Mouse (Mus musculus) left cerebral cortex, adult 2 months (tissue): Measurements from ENCODE around the gene Hoxb3. TPM values are rescaled to one million over a fixed set of nuclear protein-coding genes. Genes with fewer than 3 reads are reported as not detected.

ENCODE experiments used
- DNase-seq, 2 experiments: peaks; one replicate each; pipeline ENCODE4 v3.0.0; 2021 to 2022; ENCODE audit warnings: low spot score in 2 of 2, mixed read lengths in 1 of 2; ENCODE audit errors: extremely low spot score in 1 of 2
- H3K27ac ChIP-seq: fragments of 200-600 bp; 2 replicates; pipeline ENCODE4 v1.8.1; 2022
- H3K4me3 ChIP-seq: fragments of 200-600 bp; 2 replicates; pipeline ENCODE4 v1.8.1; 2022
- CTCF ChIP-seq: fragments of 200-600 bp; IDR thresholded peaks from 2 replicates; pipeline ENCODE4 v1.8.1; 2022; ENCODE audit warnings: antibody characterized with exemption, mild to moderate bottlenecking, moderate library complexity
- intact Hi-C: fragments of 180-260 bp; cut with DNase I; formaldehyde crosslinking; loops from one replicate; pipeline ENCODE4 v1.15.1; 2025
- total RNA-seq, 2 experiments: library from RNA; stranded (reverse); gene quantifications; 2 replicates each; pipeline ENCODE4 v1.2.3; 2021

The Hoxb3 gene
- total RNA-seq, 2 experiments from 2014 or later, result not detected

DNA sequence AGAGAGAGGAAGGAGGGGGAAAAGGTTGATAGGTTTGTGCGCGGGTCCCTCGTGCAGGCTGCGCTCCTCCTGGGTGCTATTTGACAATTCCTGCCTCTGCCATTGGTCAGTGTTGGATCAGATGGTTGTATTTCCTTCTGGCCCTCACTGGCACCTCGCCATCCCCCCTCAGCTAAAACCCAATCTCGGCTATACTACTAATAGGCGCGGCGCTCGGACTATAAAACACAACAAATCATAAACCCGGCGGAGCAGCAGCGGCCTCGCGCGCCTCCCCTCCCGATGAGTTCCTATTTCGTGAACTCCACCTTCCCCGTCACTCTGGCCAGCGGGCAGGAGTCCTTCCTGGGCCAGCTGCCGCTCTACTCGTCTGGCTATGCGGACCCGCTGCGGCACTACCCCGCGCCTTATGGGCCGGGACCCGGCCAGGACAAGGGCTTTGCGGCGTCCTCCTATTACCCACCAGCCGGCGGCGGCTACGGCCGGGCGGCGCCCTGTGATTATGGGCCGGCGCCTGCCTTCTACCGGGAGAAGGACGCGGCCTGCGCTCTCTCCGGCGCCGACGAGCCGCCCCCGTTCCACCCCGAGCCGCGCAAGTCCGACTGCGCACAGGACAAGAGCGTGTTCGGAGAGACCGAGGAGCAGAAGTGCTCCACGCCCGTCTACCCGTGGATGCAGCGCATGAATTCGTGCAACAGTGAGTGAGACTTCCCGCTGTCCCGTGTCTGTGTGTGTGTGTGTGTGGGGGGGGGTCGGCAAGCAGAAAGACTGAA, 24.0 kb upstream of the Hoxb3 start:
- TF ChIP-seq CTCF, result no peak
- intact Hi-C loops, result no loop called here
- Histone ChIP-seq H3K4me3 (no peak overlapping the region), H3K27ac (no peak overlapping the region)
- DNase-seq, result no peak

DNA sequence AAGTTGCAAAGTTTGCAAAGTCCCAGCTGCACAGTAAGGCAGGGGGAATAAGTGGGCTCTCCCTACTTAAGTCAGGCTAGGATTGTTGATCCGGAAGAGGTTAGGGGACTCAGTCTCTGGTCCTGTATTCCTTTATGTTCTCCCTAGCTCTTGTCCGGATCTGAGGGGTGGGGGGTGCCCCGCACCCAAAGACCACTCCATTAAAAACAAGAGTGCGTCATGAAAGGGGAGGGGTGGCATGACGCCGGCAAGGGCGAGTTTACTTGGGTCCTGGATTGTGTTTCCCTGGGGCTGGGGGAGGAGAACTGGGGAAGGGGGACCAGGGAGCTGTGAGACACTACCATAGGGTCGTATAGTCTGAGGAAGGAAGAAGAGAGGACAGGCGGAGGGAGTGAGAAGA, 23.3 kb upstream of the Hoxb3 start:
- TF ChIP-seq CTCF, result no peak
- intact Hi-C loops, result no loop called here
- Histone ChIP-seq H3K4me3 (no peak overlapping the region), H3K27ac (no peak overlapping the region)
- DNase-seq, result no peak

DNA sequence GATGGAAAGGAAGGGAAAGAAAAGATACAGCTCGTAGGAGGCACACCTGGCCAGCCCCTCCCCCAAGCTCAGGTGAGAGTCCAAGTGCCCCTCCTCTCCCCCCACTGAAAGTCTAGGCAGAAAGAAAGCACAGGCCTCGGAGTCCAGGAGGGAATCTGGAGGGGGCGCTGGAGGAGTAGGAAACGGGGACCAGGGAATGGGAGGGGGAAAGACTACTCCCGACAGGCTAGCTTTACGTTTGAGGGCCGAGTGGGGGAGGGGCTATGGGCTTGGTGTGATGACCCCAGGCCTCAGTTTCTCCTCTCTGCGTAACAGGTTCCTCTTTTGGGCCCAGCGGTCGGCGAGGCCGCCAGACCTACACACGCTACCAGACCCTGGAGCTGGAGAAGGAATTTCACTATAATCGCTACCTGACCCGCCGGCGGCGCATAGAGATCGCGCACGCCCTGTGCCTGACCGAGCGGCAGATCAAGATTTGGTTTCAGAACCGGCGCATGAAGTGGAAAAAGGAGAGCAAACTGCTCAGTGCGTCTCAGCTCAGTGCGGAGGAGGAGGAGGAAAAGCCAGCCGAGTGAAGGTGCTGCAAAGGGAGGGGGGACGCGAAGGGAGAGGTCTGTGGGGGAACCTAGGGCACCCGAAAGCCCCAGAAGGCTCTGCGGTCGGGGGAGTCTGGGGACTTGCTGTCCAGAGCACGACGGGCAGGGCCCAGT, 22.6 kb upstream of the Hoxb3 start:
- DNase-seq, result no peak
- Histone ChIP-seq H3K4me3 (no peak overlapping the region), H3K27ac (no peak overlapping the region)
- no peak for TF ChIP-seq CTCF
- intact Hi-C loops, result no loop called here

DNA sequence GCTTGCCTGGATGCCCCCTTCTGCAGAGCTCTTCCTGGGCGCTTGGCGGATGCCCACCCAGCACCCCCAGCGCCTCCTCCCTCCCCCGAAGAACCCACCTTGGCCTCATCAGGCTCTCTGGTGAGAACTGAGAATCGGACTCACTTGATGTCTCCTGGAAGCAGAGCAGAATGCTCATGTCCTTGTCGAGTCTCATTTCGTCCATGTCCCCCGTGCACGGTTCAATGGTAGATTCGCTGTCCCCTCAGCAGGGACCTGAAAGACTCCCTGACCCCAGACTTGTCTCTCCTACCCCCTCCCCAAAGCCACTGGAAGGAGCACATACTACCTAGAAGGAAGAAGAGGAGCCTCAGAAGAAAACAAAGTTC, 22.1 kb upstream of the Hoxb3 start:
- no peak overlapping the region for H3K4me3 ChIP-seq
- no peak overlapping the region for H3K27ac ChIP-seq
- intact Hi-C loops, result no loop called here
- no peak for TF ChIP-seq CTCF
- DNase-seq, result no peak

DNA sequence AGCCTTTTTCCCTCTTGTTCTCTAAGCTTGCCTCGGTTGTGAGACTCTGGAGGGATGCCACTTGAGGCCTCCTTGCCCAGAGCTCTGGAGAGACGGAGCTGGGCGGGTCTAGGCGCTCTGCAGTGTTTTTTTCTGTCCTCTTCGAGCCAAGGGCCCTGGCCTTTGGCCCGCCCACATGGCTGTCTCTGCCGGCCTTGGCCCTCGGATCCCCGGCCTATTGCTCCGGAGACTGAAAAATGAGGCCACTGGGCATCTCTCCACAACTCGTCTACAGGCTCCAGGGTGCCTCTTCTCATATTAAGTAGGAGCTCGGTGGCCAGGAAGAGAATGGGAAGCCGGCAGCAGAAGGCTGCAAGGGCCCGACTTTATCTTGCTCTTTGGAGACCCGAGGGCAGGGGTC, 21.3 kb upstream of the Hoxb3 start:
- intact Hi-C loops, result no loop called here
- no peak overlapping the region for H3K4me3 ChIP-seq
- no peak for TF ChIP-seq CTCF
- H3K27ac ChIP-seq, result no peak overlapping the region
- DNase-seq, result peak in 1 of 2 experiments; percentile 55

DNA sequence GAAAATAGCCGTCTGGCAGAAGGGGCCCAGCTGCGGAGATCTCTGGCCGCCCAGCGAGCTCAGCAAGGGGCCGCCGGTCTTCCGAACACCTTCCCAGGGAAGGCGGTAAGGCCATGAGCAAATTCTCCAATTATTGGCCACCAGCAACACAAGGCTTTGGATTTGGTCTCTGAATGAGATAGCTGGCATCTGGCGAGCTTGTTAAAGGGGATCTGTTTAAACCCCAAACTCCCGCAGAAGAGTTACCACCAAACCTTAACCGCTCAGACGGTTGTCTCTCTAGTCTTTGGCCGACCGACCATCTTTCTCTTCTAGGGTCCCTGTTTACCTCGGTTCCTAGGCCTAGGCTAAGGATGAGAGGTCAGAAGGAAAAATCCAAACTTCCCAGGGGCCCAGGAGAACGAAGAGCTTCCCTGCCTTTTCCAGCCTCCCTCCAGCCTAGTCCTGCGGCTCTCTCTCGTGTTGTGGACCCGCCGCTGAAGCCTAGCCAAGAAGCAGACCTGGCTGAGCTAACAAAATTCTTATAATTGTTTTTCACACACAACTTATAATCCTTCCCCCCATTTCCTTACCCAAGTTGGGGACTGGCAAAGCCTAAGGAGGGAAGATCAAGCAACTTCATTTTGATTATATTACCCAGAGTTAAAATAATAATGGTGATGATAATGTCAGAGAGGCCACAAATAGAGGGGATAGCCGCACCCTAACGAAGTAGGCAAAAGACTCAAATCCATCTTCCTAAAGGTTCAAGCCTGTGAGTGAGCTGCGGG, 20.6 kb upstream of the Hoxb3 start:
- no peak overlapping the region for H3K27ac ChIP-seq
- H3K4me3 ChIP-seq, result no peak overlapping the region
- TF ChIP-seq CTCF, result no peak
- intact Hi-C loops, result no loop called here
- DNase-seq, result no peak

DNA sequence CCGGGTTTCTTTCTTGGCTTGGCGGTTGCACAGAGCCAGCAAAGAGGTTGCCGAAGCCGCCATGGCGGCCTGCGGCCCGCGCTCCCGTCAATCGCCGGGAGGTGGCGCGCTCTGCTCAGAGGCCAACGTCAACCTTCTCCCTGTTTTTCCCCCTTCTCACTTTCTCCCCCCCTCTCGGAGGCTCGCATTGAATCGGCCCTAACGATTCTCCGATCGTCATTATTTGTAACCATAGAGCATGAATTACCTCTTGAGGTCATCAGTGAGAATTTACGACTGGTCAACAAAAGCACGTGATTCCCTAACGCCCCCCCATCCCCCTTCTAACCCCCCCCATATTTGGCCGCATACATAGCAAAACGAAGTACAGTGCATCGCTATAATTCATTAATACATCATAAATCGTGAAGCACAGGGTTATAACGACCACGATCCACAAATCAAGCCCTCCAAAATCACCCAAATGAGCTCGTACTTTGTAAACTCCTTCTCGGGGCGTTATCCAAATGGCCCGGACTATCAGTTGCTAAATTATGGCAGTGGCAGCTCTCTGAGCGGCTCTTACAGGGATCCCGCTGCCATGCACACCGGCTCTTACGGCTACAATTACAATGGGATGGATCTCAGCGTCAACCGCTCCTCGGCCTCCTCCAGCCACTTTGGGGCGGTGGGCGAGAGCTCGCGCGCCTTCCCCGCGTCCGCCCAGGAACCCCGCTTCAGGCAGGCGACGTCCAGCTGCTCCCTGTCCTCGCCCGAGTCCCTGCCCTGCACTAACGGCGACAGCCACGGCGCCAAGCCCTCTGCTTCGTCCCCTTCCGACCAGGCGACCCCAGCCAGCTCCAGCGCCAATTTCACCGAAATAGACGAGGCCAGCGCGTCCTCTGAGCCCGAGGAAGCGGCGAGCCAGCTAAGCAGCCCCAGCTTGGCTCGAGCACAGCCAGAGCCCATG, 19.7 kb upstream of the Hoxb3 start, which contains the start of gene Hoxb5:
Gene Hoxb5 (plus strand): TSS at position 186 of the 949 bp plus-strand sequence.
- peak; percentile 51 for TF ChIP-seq CTCF
- peak in 1 of 2 experiments; percentile 33 for DNase-seq
- Histone ChIP-seq H3K27ac (no peak within 1 kb of the TSS), H3K4me3 (no peak within 1 kb of the TSS)
- intact Hi-C loops, result no loop called here

DNA sequence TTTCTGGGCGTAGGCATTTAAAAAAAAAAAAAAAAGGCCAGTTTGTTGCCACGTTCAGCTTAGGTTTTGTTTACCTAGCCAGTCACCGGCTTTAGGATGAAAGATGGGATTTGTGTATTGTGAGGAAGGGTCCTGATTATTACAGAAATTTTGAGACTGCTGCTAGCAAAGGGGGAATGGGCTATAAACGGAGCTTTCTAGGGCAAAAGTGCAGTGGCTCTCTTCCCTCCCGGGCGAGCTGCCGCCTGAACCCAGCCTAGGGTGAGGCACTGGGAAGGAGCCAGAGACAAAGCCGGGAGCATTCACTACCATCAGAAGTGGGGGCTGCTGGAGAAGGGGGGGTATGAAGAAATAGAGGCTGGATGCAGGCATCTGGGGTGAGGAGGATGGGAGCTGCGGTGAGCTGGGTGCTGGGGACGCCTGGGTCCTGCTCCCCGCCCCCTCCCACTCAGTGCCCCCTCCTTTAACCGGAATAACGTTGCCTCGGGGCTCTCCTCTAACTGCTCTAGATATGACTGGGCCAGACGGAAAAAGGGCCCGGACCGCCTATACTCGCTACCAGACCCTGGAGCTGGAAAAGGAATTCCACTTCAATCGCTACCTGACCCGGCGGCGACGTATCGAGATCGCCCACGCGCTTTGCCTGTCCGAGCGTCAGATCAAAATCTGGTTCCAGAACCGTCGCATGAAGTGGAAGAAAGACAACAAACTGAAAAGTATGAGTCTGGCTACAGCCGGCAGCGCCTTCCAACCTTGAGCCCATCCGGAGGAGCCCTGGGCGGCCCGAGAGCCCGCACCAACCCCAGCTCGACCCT, 18.5 kb upstream of the Hoxb3 start:
- no peak overlapping the region for H3K4me3 ChIP-seq
- TF ChIP-seq CTCF, result no peak

DNA sequence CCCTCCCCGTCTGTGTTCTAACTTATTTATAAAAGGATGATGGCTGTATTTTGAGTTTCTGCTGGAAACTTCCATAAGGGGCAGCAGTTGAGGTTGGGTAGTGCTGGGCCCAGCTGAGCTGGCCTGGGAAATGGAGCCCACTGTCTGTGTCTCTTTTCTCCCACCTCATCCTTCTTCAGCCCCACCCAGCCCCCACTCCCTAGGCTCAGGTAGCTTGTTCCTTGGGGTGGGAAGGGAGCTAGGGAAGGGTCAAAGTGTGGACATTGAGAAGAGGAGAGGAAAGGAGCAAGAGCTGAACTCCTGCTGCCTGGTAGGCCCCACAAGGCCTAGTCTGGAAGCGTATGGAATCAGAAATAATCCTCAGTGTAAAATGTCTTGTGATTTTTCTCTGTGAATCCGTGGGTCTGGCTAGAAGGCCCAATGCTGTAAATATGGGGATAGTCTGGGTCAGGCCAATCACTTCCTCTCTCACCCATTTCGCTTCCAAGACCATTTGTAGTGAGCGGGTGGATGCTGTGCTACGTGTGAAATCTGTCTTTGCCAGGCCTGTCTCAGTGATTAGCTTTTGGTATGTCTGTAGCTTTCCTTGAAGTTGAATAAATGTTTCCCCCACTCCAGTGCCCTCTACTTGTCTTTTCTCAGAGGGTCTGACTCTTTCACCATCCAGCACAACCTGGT, 17.5 kb upstream of the Hoxb3 start:
- intact Hi-C loops, result no loop called here
- no peak for TF ChIP-seq CTCF
- Histone ChIP-seq H3K4me3 (no peak overlapping the region), H3K27ac (no peak overlapping the region)
- DNase-seq, result no peak

More for the DNA sequence above, 18.5 kb upstream of the Hoxb3 start:
- no peak for DNase-seq
- intact Hi-C loops, result no loop called here
- no peak overlapping the region for H3K27ac ChIP-seq

DNA sequence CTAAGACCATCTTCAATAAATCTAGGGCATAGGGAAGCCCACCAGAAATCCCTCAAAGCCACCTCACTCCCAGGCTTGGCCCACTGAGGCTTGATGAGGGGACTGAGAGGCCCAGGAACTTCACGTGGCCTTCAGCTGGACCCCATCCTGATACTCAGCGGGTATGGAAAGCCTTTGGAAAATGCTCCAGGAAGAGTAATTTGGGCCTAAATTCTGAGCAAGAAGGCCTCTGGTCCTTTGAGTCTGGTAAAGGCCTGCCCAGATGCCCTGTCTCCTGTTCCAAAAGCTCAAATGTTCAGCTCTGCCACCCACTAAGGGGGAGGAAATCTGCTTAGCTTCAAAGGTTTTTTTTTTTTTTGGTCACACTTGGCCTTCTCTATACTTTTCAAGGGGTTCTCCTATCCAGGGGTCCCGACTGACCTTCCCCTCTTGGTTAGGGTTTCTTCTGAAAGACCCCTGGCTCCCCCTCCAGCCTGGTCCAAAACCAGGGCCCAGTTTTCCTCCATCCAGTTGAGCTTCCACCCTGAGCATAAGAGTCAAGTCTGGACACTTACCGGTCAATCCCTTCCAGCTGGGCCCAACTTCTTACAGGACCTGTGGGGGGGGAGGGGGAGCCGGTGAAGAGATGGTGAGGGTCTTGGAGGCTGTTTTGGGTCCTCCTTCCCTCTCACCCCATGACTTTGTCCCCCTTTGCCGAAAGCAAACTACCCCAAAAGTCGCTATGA, 16.8 kb upstream of the Hoxb3 start:
- Histone ChIP-seq H3K4me3 (no peak overlapping the region), H3K27ac (no peak overlapping the region)
- no peak for TF ChIP-seq CTCF
- intact Hi-C loops, result no loop called here
- no peak for DNase-seq
